Mouse (Mus musculus): ENCODE results near the gene Ankrd54. TPM values are rescaled to one million over a fixed set of nuclear protein-coding genes. Genes with fewer than 3 reads are reported as not detected.

Gene Ankrd54
- 10 to 100 TPM in 1 of 2 experiments, 1 to 10 TPM in 1; 9.1 to 10.7 TPM for total RNA-seq (2021)

GRCm38 (mm10) chr15:79062376-79063159, at the start of gene Ankrd54:
TSS of gene Ankrd54 (minus strand) at chr15:79062893.
- DNase-seq = peak; percentile 99
- intact Hi-C loops (cut with DNase I) = no loop called here

- intact Hi-C loops (cut with DNase I) = no loop called here
- DNase-seq = peak; percentile 78 to 81
These were observed 49.1 kb upstream of the Ankrd54 start for GRCm38 (mm10) chr15:79111774-79112173.

- peak in 1 of 2 experiments; percentile 7 for DNase-seq
- intact Hi-C loops (cut with DNase I) = no loop called here
These were observed 47.8 kb upstream of the Ankrd54 start for GRCm38 (mm10) chr15:79110528-79110927.

- intact Hi-C loops (cut with DNase I) = no loop called here
- peak in 1 of 2 experiments; percentile 31 for DNase-seq
These were observed 47.3 kb upstream of the Ankrd54 start for GRCm38 (mm10) chr15:79110031-79110430.

- intact Hi-C loops (cut with DNase I) = no loop called here
- no peak for DNase-seq
These were observed 46.7 kb upstream of the Ankrd54 start for GRCm38 (mm10) chr15:79109321-79109934.

- intact Hi-C loops (cut with DNase I) = no loop called here
- DNase-seq = peak; percentile 78 to 80
These were observed 46.0 kb upstream of the Ankrd54 start, which contains the start of gene Micall1 for GRCm38 (mm10) chr15:79108421-79109320. TSS of gene Micall1 (plus strand) at chr15:79108898.

GRCm38 (mm10) chr15:79107966-79108365, 45.3 kb upstream of the Ankrd54 start:
- intact Hi-C loops (cut with DNase I) = no loop called here
- DNase-seq = no peak

- intact Hi-C loops (cut with DNase I) = no loop called here
- no peak for DNase-seq
These were observed 43.1 kb upstream of the Ankrd54 start for GRCm38 (mm10) chr15:79105804-79106203.

- DNase-seq = no peak
- intact Hi-C loops (cut with DNase I) = no loop called here
These were observed 40.6 kb upstream of the Ankrd54 start for GRCm38 (mm10) chr15:79103264-79103663.

- intact Hi-C loops (cut with DNase I) = no loop called here
- no peak for DNase-seq
These were observed 38.8 kb upstream of the Ankrd54 start for GRCm38 (mm10) chr15:79101531-79101930.

- DNase-seq = no peak
- intact Hi-C loops (cut with DNase I) = no loop called here
These were observed 37.7 kb upstream of the Ankrd54 start for GRCm38 (mm10) chr15:79100391-79100790.

GRCm38 (mm10) chr15:79099456-79099855, 36.8 kb upstream of the Ankrd54 start:
- intact Hi-C loops (cut with DNase I) = no loop called here
- no peak for DNase-seq

GRCm38 (mm10) chr15:79098868-79099267, 36.2 kb upstream of the Ankrd54 start:
- peak; percentile 58 to 59 for DNase-seq
- intact Hi-C loops (cut with DNase I) = no loop called here

- intact Hi-C loops (cut with DNase I) = no loop called here
- peak in 1 of 2 experiments; percentile 54 for DNase-seq
These were observed 35.5 kb upstream of the Ankrd54 start for GRCm38 (mm10) chr15:79098220-79098619.

- DNase-seq = peak; percentile 85 to 90
- intact Hi-C loops (cut with DNase I) = no loop called here
These were observed 34.9 kb upstream of the Ankrd54 start for GRCm38 (mm10) chr15:79097611-79098025.

GRCm38 (mm10) chr15:79097135-79097534, 34.4 kb upstream of the Ankrd54 start:
- intact Hi-C loops (cut with DNase I) = no loop called here
- DNase-seq = no peak

- peak in 1 of 2 experiments; percentile 37 for DNase-seq
- intact Hi-C loops (cut with DNase I) = no loop called here
These were observed 33.9 kb upstream of the Ankrd54 start for GRCm38 (mm10) chr15:79096556-79096955.

- DNase-seq = no peak
- intact Hi-C loops (cut with DNase I) = loop anchor here (1.0 kb wide), 1 partner anchor 50 kb away; no protein-coding TSS in a partner anchor
These were observed 32.8 kb upstream of the Ankrd54 start for GRCm38 (mm10) chr15:79095483-79095882.

- intact Hi-C loops (cut with DNase I) = loop anchor here (1.0 kb wide), 2 partner anchors 33 to 55 kb away; no protein-coding TSS in a partner anchor
- DNase-seq = peak; percentile 66 to 73
These were observed 30.6 kb upstream of the Ankrd54 start for GRCm38 (mm10) chr15:79093083-79093839.

- intact Hi-C loops (cut with DNase I) = no loop called here
- no peak for DNase-seq
These were observed 29.6 kb upstream of the Ankrd54 start for GRCm38 (mm10) chr15:79092284-79092683.
